Mouse (Mus musculus) heart, adult 2 months (tissue): ENCODE results near the gene Ndn.

Experiments
- CTCF ChIP-seq: fragments of 200-600 bp; IDR thresholded peaks from 2 replicates; pipeline ENCODE4 v1.8.1; 2022; ENCODE audit warnings: antibody characterized with exemption, mild to moderate bottlenecking, moderate library complexity
- EP300 ChIP-seq: fragments of 200-500 bp; IDR thresholded peaks from 2 replicates; pipeline ENCODE4 v1.6.1; 2011; ENCODE audit warnings: low read depth, low read length, control low read depth; ENCODE audit not compliant: insufficient read depth
- POLR2A ChIP-seq: fragments of 200-500 bp; IDR thresholded peaks from 2 replicates; pipeline ENCODE4 v1.6.1; 2011; ENCODE audit warnings: mild to moderate bottlenecking, low read depth, low read length, control low read depth; ENCODE audit not compliant: insufficient read depth

DNA sequence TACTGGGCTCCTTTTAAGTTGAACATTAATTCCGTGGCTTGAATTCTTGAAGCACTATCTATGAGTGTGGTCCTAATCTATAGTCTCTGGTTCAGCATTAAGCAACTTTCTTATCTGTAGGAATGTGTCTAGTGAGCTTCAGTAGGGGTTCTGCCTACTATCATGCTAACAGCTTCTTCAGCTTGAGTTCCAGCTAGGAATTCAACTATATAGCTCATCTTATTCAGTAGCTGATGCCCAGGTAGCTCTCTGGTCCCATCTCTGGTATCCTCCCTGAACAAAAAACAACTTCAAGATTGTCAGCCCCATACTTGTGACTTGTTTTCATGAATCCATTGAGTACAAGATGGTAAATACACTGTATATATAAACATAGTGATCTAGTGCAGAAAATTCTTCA lies at the start of gene Ndn:
- no peak for TF ChIP-seq EP300
- TF ChIP-seq POLR2A: no peak
- no peak for TF ChIP-seq CTCF
